Mouse (Mus musculus): ENCODE measurements around the gene Ifit3b. TPM values are rescaled to one million over a fixed set of nuclear protein-coding genes. Genes with fewer than 3 reads are reported as not detected.
"Not testable (repeated sequence)": the region's sequence is repeated elsewhere in the genome, so short reads cannot be mapped to it uniquely, and the experiment has no call there.

Ifit3b gene
- total RNA-seq (2012; rRNA removed) = not detected in 2 replicates
- not detected in 2 replicates for total RNA-seq (2014; rRNA removed)
- polyA plus RNA-seq (2012; ENCODE audit: insufficient read length, low read depth) = not detected in 2 replicates

DNA sequence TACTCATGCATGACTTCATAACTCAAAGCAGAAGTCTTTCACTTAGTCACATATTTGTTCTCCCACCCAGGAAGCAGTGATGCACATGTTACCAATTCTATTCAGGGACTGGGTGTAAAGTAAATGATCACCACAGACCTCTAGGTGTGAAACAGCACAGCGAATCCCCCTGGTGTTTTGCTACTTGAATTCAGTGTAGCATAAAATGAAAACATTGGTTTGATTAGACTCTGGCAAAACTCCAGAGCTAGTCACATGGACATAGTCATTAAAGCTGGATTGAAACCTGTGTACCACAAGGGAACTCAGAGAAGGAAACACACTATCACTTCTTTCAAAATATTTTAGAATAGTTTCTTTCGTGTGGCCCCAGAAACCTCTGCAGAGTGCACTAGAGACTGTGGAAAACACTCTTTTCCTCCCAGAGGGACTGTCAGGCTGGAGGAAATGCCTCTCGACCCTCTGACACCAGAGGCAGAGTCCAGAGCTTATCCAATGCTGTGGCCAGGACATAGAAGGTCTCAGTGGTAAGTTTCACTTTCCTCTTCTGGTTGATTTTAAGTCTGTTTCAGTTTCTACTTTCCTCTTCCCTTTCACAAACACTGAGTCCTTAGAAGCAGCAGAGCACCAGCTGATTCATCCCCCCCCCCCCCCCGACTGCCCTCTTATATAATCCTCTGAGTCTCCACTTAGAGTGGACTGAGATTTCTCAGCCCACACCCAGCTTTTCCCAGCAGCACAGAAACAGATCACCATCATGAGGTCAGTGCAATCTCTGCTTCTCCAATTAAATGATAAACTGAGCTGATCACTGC lies at the start of gene Ifit3b:
Gene Ifit3b, plus strand, starts transcription at position 734 of the 815 bp plus-strand sequence.
- H3K4me3 ChIP-seq (replicated peaks in 1 of 3; ENCODE audit: low read depth in 2 of 3, low read length in 2 of 3, poor library complexity in 1 of 3); H3K27me3 ChIP-seq (replicated peaks); in situ Hi-C loops (cut with MboI; ENCODE audit: low pct_ligation_motif_present, low pct_unique_long_range_greater_than_20kb, low sequenced_read_pairs); dilution Hi-C loops (cut with MboI; ENCODE audit: extremely low pct_ligation_motif_present, extremely low pct_unique_long_range_greater_than_20kb, low sequenced_read_pairs); H3K36me3 ChIP-seq (replicated peaks in 1 of 2; ENCODE audit: control insufficient read depth in 1 of 2, insufficient read depth in 1 of 2, low read length in 1 of 2); H3K27ac ChIP-seq (ENCODE audit: insufficient read depth, low read depth); H3K9me3 ChIP-seq (replicated peaks; ENCODE audit: low read length); H3K9ac ChIP-seq (ENCODE audit: insufficient read depth, low read depth); H3K79me2 ChIP-seq (replicated peaks; ENCODE audit: control insufficient read depth, extremely low read depth, insufficient read depth, poor library complexity, severe bottlenecking); DNase-seq (ENCODE audit: extremely low read depth): not testable (repeated sequence)
- Histone ChIP-seq H3K4me2 (ENCODE audit: insufficient read depth, low read depth, poor library complexity, severe bottlenecking) (0 out of 2 replicates have a peak within 1 kb of the TSS, but pooled peaks have one; percentile 40), H3K4me1 (ENCODE audit: control insufficient read depth in 1 of 2, insufficient read depth in 2 of 2) (peaks cover 0 to 10% of the 10 kb centered on the region in 2 experiments; a peak in 2 of 4 replicates)

DNA sequence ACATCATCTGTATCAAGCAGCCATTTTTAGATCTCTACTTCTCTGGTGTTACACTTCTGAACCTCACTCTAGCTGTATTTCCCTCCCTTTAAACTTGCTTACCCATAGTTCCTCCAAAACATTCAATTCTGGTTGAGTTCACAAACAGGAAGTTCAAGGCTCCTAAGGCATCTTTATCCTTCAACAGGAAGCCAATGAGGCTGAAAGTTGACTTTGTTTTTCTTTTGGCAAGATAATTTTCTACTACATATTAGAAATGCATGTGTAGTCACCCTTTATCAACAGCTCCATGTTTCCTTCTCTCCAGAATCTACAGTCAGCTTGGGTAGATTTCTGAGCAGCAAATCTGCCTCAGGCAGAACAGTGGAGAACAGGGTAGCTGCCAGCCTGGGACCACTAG lies 45.2 kb upstream of the Ifit3b start:
- no peaks in the 10 kb centered on the region for H3K79me2 ChIP-seq (replicated peaks; ENCODE audit: control insufficient read depth, extremely low read depth, insufficient read depth, poor library complexity, severe bottlenecking)
- no peak overlapping the region for H3K9ac ChIP-seq (ENCODE audit: insufficient read depth, low read depth)
- H3K9me3 ChIP-seq (replicated peaks; ENCODE audit: low read length) = no peaks in the 10 kb centered on the region
- DNase-seq (ENCODE audit: extremely low read depth) = no peak
- no peak overlapping the region for H3K27ac ChIP-seq (ENCODE audit: insufficient read depth, low read depth)
- no peak overlapping the region for H3K4me2 ChIP-seq (ENCODE audit: insufficient read depth, low read depth, poor library complexity, severe bottlenecking)
- peaks cover 0 to 4% of the 10 kb centered on the region in 2 experiments; a peak in 1 of 4 replicates for H3K4me1 ChIP-seq (ENCODE audit: control insufficient read depth in 1 of 2, insufficient read depth in 2 of 2)
- H3K4me3 ChIP-seq (replicated peaks in 1 of 3; ENCODE audit: low read depth in 2 of 3, low read length in 2 of 3, poor library complexity in 1 of 3) = no peak overlapping the region
- in situ Hi-C loops (cut with MboI; ENCODE audit: low pct_ligation_motif_present, low pct_unique_long_range_greater_than_20kb, low sequenced_read_pairs) (no loop called here), dilution Hi-C loops (cut with MboI; ENCODE audit: extremely low pct_ligation_motif_present, extremely low pct_unique_long_range_greater_than_20kb, low sequenced_read_pairs) (no loop called here)
- peaks cover 0 to 3% of the 10 kb centered on the region in 2 experiments for H3K36me3 ChIP-seq (replicated peaks in 1 of 2; ENCODE audit: control insufficient read depth in 1 of 2, insufficient read depth in 1 of 2, low read length in 1 of 2)
- H3K27me3 ChIP-seq (replicated peaks) = no peaks in the 10 kb centered on the region
- no peak for TF ChIP-seq TCF12 (IDR thresholded peaks at IDR 0.05; ENCODE audit: low read depth, low read length)
- no peak for TF ChIP-seq E2F4 (IDR thresholded peaks at IDR 0.05; ENCODE audit: insufficient replicate concordance, low read depth, low read length)
- no peak for TF ChIP-seq MEF2A (IDR thresholded peaks at IDR 0.05; ENCODE audit: borderline replicate concordance, low read depth, low read length)
- TF ChIP-seq POLR2A (IDR thresholded peaks at IDR 0.05; ENCODE audit: low read depth, low read length) = no peak
- TF ChIP-seq MXI1 (IDR thresholded peaks at IDR 0.05; ENCODE audit: low read depth, low read length) = no peak
- TF ChIP-seq ETS1 (conservative IDR thresholded peaks at IDR 0.05; ENCODE audit: low read depth, low read length) = no peak
- no peak for TF ChIP-seq USF1 (IDR thresholded peaks at IDR 0.05; ENCODE audit: low read depth, low read length)
- TF ChIP-seq RAD21 (IDR thresholded peaks at IDR 0.05; ENCODE audit: low read depth, low read length) = no peak
- no peak for TF ChIP-seq UBTF (IDR thresholded peaks at IDR 0.05; ENCODE audit: low read depth, low read length)
- TF ChIP-seq BHLHE40 (IDR thresholded peaks at IDR 0.05; ENCODE audit: low read depth, low read length) = no peak
- TF ChIP-seq JUN (IDR thresholded peaks at IDR 0.05; ENCODE audit: insufficient read depth, low read depth, low read length) = no peak
- TF ChIP-seq CTCF (conservative IDR thresholded peaks at IDR 0.05 in 1 of 2, IDR thresholded peaks at IDR 0.05 in 1 of 2; ENCODE audit: low read depth in 2 of 2, low read length in 2 of 2) = no peak
- no peak for TF ChIP-seq USF2 (conservative IDR thresholded peaks at IDR 0.05; ENCODE audit: low read depth, low read length)
- TF ChIP-seq SMC3 (IDR thresholded peaks at IDR 0.05; ENCODE audit: low read depth, low read length) = no peak
- no peak for TF ChIP-seq CHD2 (IDR thresholded peaks at IDR 0.05; ENCODE audit: low read length)
- no peak for TF ChIP-seq ZKSCAN1 (IDR thresholded peaks at IDR 0.05; ENCODE audit: borderline replicate concordance, low read depth, low read length)
- no peak for TF ChIP-seq EP300 (IDR thresholded peaks at IDR 0.05; ENCODE audit: low read length)
- TF ChIP-seq MAZ (IDR thresholded peaks at IDR 0.05; ENCODE audit: low read depth, low read length) = no peak
- TF ChIP-seq IRF4 (IDR thresholded peaks at IDR 0.05; ENCODE audit: low read depth, low read length) = no peak

All from CH12.LX (cell line).